Mouse (Mus musculus) stomach, embryonic 15.5 days (tissue): ENCODE data around the gene Azi2. TPM values are rescaled to one million over a fixed set of nuclear protein-coding genes. Genes with fewer than 3 reads are reported as not detected.

Experiments
- ATAC-seq: fragments of 200-750 bp; cut with Nextera tagmentation; 2 replicates; pipeline ENCODE4 v1.8.0; 2017; ENCODE audit warnings: low read depth, moderate number of reproducible peaks, moderate TSS enrichment; ENCODE audit not compliant: insufficient read depth, low FRiP score
- H3K27ac ChIP-seq: fragments of 300-500 bp; sonication (generic); 2 replicates; pipeline ENCODE4 v1.5.1; 2015; ENCODE audit warnings: mild to moderate bottlenecking, inconsistent platforms
- H3K27me3 ChIP-seq: fragments of 300-500 bp; sonication (generic); replicated peaks from 2 replicates; pipeline ENCODE4 v1.6.1; 2015; ENCODE audit warnings: inconsistent platforms
- H3K36me3 ChIP-seq: fragments of 300-500 bp; sonication (generic); 2 replicates; pipeline ENCODE4 v1.6.1; 2015; ENCODE audit warnings: inconsistent platforms
- H3K4me1 ChIP-seq: fragments of 300-500 bp; sonication (generic); 2 replicates; pipeline ENCODE4 v1.6.1; 2015; ENCODE audit warnings: inconsistent platforms
- H3K4me2 ChIP-seq: fragments of 300-500 bp; sonication (generic); 2 replicates; pipeline ENCODE4 v1.6.1; 2015; ENCODE audit warnings: mild to moderate bottlenecking, inconsistent platforms
- H3K4me3 ChIP-seq: fragments of 300-500 bp; sonication (generic); replicated peaks from 2 replicates; pipeline ENCODE4 v1.5.1; 2015; ENCODE audit warnings: inconsistent platforms
- H3K9ac ChIP-seq: fragments of 300-500 bp; sonication (generic); 2 replicates; pipeline ENCODE4 v1.6.1; 2015; ENCODE audit warnings: inconsistent platforms
- H3K9me3 ChIP-seq: fragments of 300-500 bp; sonication (generic); 2 replicates; pipeline ENCODE4 v1.6.1; 2016; ENCODE audit warnings: inconsistent platforms
- WGBS: fragments of 180-500 bp; shearing (Covaris S2); methylation state at CpG from one replicate; pipeline ENCODE4 v1.1.7; 2015; 5-methylcytosine and 5-hydroxymethylcytosine counted together
- polyA plus RNA-seq: library from polyadenylated mRNA; unstranded; fragments of >200 nt; fragmentation: Nextera tagmentation; extraction: Ambion mirVana; gene quantifications from 2 replicates; pipeline ENCODE4 v1.2.1, GENCODE M21; 2015

Gene Azi2
- 80.0 and 82.4 TPM in 2 replicates for polyA plus RNA-seq

GRCm38 (mm10) chr9:118040218-118041021 lies at the start of gene Azi2:
Azi2 (plus strand) TSS chr9:118040499.
- H3K9ac ChIP-seq = peak within 1 kb of the TSS; percentile 83
- peak within 1 kb of the TSS; percentile 92 for H3K4me3 ChIP-seq
- no peaks in the 10 kb centered on the region for H3K27me3 ChIP-seq
- H3K36me3 ChIP-seq = no peaks in the 10 kb centered on the region
- no peaks in the 10 kb centered on the region for H3K4me1 ChIP-seq
- WGBS = under 1% methylated on average over 87 of the region's 87 CpGs
- peak within 1 kb of the TSS; percentile 96 for H3K27ac ChIP-seq
- ATAC-seq = peak; percentile 99
- H3K9me3 ChIP-seq = no peaks in the 10 kb centered on the region
- peak within 1 kb of the TSS; percentile 73 for H3K4me2 ChIP-seq

- Histone ChIP-seq H3K4me2 (no peak overlapping the region), H3K9ac (no peak overlapping the region), H3K27me3 (no peaks in the 10 kb centered on the region), H3K27ac (no peak overlapping the region), H3K4me1 (no peaks in the 10 kb centered on the region), H3K4me3 (no peak overlapping the region), H3K36me3 (no peaks in the 10 kb centered on the region), H3K9me3 (no peaks in the 10 kb centered on the region)
- WGBS = 88% methylated on average over 5 of the region's 5 CpGs
- ATAC-seq = no peak
These were observed 43.7 kb upstream of the Azi2 start for GRCm38 (mm10) chr9:117996631-117997030.

GRCm38 (mm10) chr9:118001488-118001887 lies 38.8 kb upstream of the Azi2 start:
- H3K27me3 ChIP-seq = no peaks in the 10 kb centered on the region
- WGBS = 84% methylated on average over 3 of the region's 3 CpGs
- ATAC-seq = no peak

GRCm38 (mm10) chr9:118003218-118003886 lies 36.9 kb upstream of the Azi2 start:
- H3K4me1 ChIP-seq = no peaks in the 10 kb centered on the region
- no peaks in the 10 kb centered on the region for H3K9me3 ChIP-seq
- no peak overlapping the region for H3K9ac ChIP-seq
- 57% methylated on average over 4 of the region's 4 CpGs for WGBS
- no peak overlapping the region for H3K4me2 ChIP-seq
- H3K27ac ChIP-seq = no peak overlapping the region
- ATAC-seq = no peak
- H3K27me3 ChIP-seq = no peaks in the 10 kb centered on the region
- H3K36me3 ChIP-seq = no peaks in the 10 kb centered on the region
- no peak overlapping the region for H3K4me3 ChIP-seq

More at GRCm38 (mm10) chr9:118001488-118001887, 38.8 kb upstream of the Azi2 start:
- Histone ChIP-seq H3K4me3 (no peak overlapping the region), H3K4me2 (no peak overlapping the region), H3K9me3 (no peaks in the 10 kb centered on the region), H3K9ac (no peak overlapping the region), H3K36me3 (no peaks in the 10 kb centered on the region), H3K4me1 (no peaks in the 10 kb centered on the region), H3K27ac (no peak overlapping the region)

GRCm38 (mm10) chr9:118003937-118004336 lies 36.4 kb upstream of the Azi2 start:
- Histone ChIP-seq H3K4me1 (no peaks in the 10 kb centered on the region), H3K4me3 (no peak overlapping the region), H3K9ac (no peak overlapping the region), H3K9me3 (no peaks in the 10 kb centered on the region), H3K4me2 (no peak overlapping the region), H3K27ac (0 out of 2 replicates have a peak overlapping the region, but pooled peaks have one; percentile 2), H3K36me3 (no peaks in the 10 kb centered on the region), H3K27me3 (no peaks in the 10 kb centered on the region)
- WGBS = 70% methylated on average over 4 of the region's 4 CpGs
- ATAC-seq = no peak

GRCm38 (mm10) chr9:118012928-118013327 lies 27.4 kb upstream of the Azi2 start:
- no peak overlapping the region for H3K9ac ChIP-seq
- 88% methylated on average over 3 of the region's 3 CpGs for WGBS
- no peak for ATAC-seq
- no peak overlapping the region for H3K27ac ChIP-seq
- H3K27me3 ChIP-seq = no peaks in the 10 kb centered on the region
- H3K4me3 ChIP-seq = no peak overlapping the region
- H3K4me2 ChIP-seq = no peak overlapping the region
- no peaks in the 10 kb centered on the region for H3K9me3 ChIP-seq
- no peaks in the 10 kb centered on the region for H3K36me3 ChIP-seq
- no peaks in the 10 kb centered on the region for H3K4me1 ChIP-seq

- Histone ChIP-seq H3K27ac (no peak overlapping the region), H3K9ac (no peak overlapping the region), H3K4me2 (no peak overlapping the region), H3K4me3 (no peak overlapping the region), H3K4me1 (no peaks in the 10 kb centered on the region), H3K27me3 (no peaks in the 10 kb centered on the region), H3K36me3 (no peaks in the 10 kb centered on the region), H3K9me3 (no peaks in the 10 kb centered on the region)
- 70% methylated on average over 2 of the region's 2 CpGs for WGBS
- ATAC-seq = no peak
These were observed 15.3 kb upstream of the Azi2 start for GRCm38 (mm10) chr9:118024966-118025365.

GRCm38 (mm10) chr9:118029490-118029889 lies 10.8 kb upstream of the Azi2 start:
- no peaks in the 10 kb centered on the region for H3K27me3 ChIP-seq
- no peak overlapping the region for H3K9ac ChIP-seq
- no peak overlapping the region for H3K4me2 ChIP-seq
- WGBS = 39% methylated on average over 4 of the region's 4 CpGs
- H3K27ac ChIP-seq = no peak overlapping the region
- no peaks in the 10 kb centered on the region for H3K36me3 ChIP-seq
- H3K4me3 ChIP-seq = no peak overlapping the region
- ATAC-seq = no peak
- H3K4me1 ChIP-seq = no peaks in the 10 kb centered on the region
- no peaks in the 10 kb centered on the region for H3K9me3 ChIP-seq

- ATAC-seq = no peak
- Histone ChIP-seq H3K27me3 (no peaks in the 10 kb centered on the region), H3K27ac (no peak overlapping the region), H3K9ac (no peak overlapping the region), H3K4me1 (no peaks in the 10 kb centered on the region), H3K4me2 (no peak overlapping the region), H3K4me3 (no peak overlapping the region), H3K36me3 (no peaks in the 10 kb centered on the region), H3K9me3 (no peaks in the 10 kb centered on the region)
- 74% methylated on average over 1 of the region's 1 CpGs for WGBS
These were observed 10.0 kb upstream of the Azi2 start for GRCm38 (mm10) chr9:118030252-118030651.

GRCm38 (mm10) chr9:118031694-118032093 lies 8.6 kb upstream of the Azi2 start:
- WGBS = 35% methylated on average over 2 of the region's 2 CpGs
- Histone ChIP-seq H3K4me2 (no peak overlapping the region), H3K4me1 (no peaks in the 10 kb centered on the region), H3K9ac (no peak overlapping the region), H3K27ac (no peak overlapping the region), H3K27me3 (no peaks in the 10 kb centered on the region), H3K9me3 (no peaks in the 10 kb centered on the region), H3K4me3 (no peak overlapping the region), H3K36me3 (no peaks in the 10 kb centered on the region)
- ATAC-seq = no peak

GRCm38 (mm10) chr9:118034990-118035389 lies 5.3 kb upstream of the Azi2 start:
- Histone ChIP-seq H3K9me3 (no peaks in the 10 kb centered on the region), H3K4me2 (no peak overlapping the region), H3K27me3 (no peaks in the 10 kb centered on the region), H3K27ac (no peak overlapping the region), H3K36me3 (no peaks in the 10 kb centered on the region), H3K4me3 (no peak overlapping the region), H3K9ac (no peak overlapping the region), H3K4me1 (no peaks in the 10 kb centered on the region)
- no peak for ATAC-seq
- WGBS = 84% methylated on average over 3 of the region's 3 CpGs

- H3K27me3 ChIP-seq = no peaks in the 10 kb centered on the region
- H3K4me3 ChIP-seq = peak overlapping the region; percentile 92
- peak overlapping the region; percentile 96 for H3K27ac ChIP-seq
- no peaks in the 10 kb centered on the region for H3K36me3 ChIP-seq
- no peak for ATAC-seq
- WGBS = 0% methylated on average over 21 of the region's 21 CpGs
- H3K4me2 ChIP-seq = peak overlapping the region; percentile 67
- no peaks in the 10 kb centered on the region for H3K4me1 ChIP-seq
- peak overlapping the region; percentile 83 for H3K9ac ChIP-seq
- H3K9me3 ChIP-seq = no peaks in the 10 kb centered on the region
These were observed 712 bp downstream of the Azi2 start for GRCm38 (mm10) chr9:118041022-118041400.
